Mouse (Mus musculus) ovary, postnatal 36 days (tissue): ENCODE results near the gene Glt1d1.
"Not testable (repeated sequence)": the region's sequence is repeated elsewhere in the genome, so short reads cannot be mapped to it uniquely, and the experiment has no call there.

Source experiments
- DNase-seq: peaks from one replicate; pipeline ENCODE4 v3.0.0; 2022; ENCODE audit warnings: low spot score, mixed read lengths

Gene Glt1d1

GRCm38 (mm10) chr5:127699679-127700078, 67.6 kb downstream of the Glt1d1 start:
- DNase-seq: no peak

GRCm38 (mm10) chr5:127700156-127700555, 68.1 kb downstream of the Glt1d1 start:
- DNase-seq: no peak

GRCm38 (mm10) chr5:127703609-127704180, 71.6 kb downstream of the Glt1d1 start:
- no peak for DNase-seq

- no peak for DNase-seq
These were observed 73.2 kb downstream of the Glt1d1 start for GRCm38 (mm10) chr5:127705225-127705624.

- no peak for DNase-seq
These were observed 73.9 kb downstream of the Glt1d1 start for GRCm38 (mm10) chr5:127705976-127706375.

GRCm38 (mm10) chr5:127708143-127708542, 76.1 kb downstream of the Glt1d1 start:
- no peak for DNase-seq

- no peak for DNase-seq
These were observed 83.0 kb downstream of the Glt1d1 start for GRCm38 (mm10) chr5:127714783-127715704.

- DNase-seq: peak; percentile 13
These were observed 88.7 kb downstream of the Glt1d1 start for GRCm38 (mm10) chr5:127720591-127721379.

- not testable (repeated sequence) for DNase-seq
These were observed 90.1 kb downstream of the Glt1d1 start for GRCm38 (mm10) chr5:127722171-127722570.

GRCm38 (mm10) chr5:127730351-127730750, 98.3 kb downstream of the Glt1d1 start:
- DNase-seq: no peak

- no peak for DNase-seq
These were observed 109.3 kb downstream of the Glt1d1 start for GRCm38 (mm10) chr5:127741331-127741730.

- DNase-seq: not testable (repeated sequence)
These were observed 117.5 kb downstream of the Glt1d1 start for GRCm38 (mm10) chr5:127749540-127749939.

GRCm38 (mm10) chr5:127751262-127751975, 119.4 kb downstream of the Glt1d1 start:
- DNase-seq: no peak

GRCm38 (mm10) chr5:127755594-127755993, 123.5 kb downstream of the Glt1d1 start:
- no peak for DNase-seq

- DNase-seq: no peak
These were observed 123.9 kb downstream of the Glt1d1 start for GRCm38 (mm10) chr5:127756011-127756410.

GRCm38 (mm10) chr5:127756671-127757423, 124.8 kb downstream of the Glt1d1 start:
- DNase-seq: no peak

- DNase-seq: no peak
These were observed 126.5 kb downstream of the Glt1d1 start for GRCm38 (mm10) chr5:127758576-127758975.
